Mouse (Mus musculus): ENCODE results near the gene Lamtor2. TPM values are rescaled to one million over a fixed set of nuclear protein-coding genes. Genes with fewer than 3 reads are reported as not detected.
A peak's percentile ranks its signal among the peaks of the same experiment; 100 is the strongest.

Gene Lamtor2
- total and polyA plus RNA-seq, 3 experiments = 125 to 188 TPM; not detected in 1

DNA sequence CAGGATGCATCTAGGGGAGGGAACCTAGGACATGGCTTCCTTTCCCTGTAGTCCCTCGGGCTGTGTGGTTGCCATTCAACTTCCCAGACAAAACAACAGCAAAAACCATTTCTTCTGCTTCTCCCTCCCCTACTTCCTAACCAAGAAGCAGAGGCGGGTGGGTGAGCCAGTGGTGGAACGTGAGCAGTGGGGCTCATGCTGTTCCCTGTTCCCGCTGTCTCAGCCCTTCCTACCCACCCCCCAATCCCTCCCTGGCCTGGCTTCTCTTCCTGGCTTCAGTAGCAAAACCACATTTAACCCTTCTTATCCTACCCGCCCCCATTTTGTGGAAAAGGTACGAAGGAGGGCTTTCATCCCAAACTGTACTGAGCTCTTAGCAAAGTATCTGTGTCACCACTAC, 47.8 kb downstream of the Lamtor2 start:
- no peak overlapping the region for H3K27ac ChIP-seq (ENCODE audit: control insufficient read depth, low read depth, low read length)
- no peak overlapping the region for H3K9ac ChIP-seq (ENCODE audit: control insufficient read depth, low read depth, low read length, poor library complexity, severe bottlenecking)
- TF ChIP-seq ELF1 (IDR thresholded peaks at IDR 0.05; ENCODE audit: low read depth, low read length) (no peak), GABPA (IDR thresholded peaks at IDR 0.05; ENCODE audit: low read depth, low read length) (no peak), RCOR1 (IDR thresholded peaks at IDR 0.05; ENCODE audit: low read depth, low read length) (no peak), TCF12 (IDR thresholded peaks at IDR 0.05; ENCODE audit: low read depth, low read length) (no peak), ZNF384 (IDR thresholded peaks at IDR 0.05; ENCODE audit: low read depth, low read length) (no peak)
- DNase-seq (ENCODE audit: low read depth, low spot score) = no peak
- peaks cover 9 to 51% of the 10 kb centered on the region in 2 experiments for H3K4me1 ChIP-seq (ENCODE audit: control insufficient read depth in 1 of 2, insufficient read depth in 2 of 2, low read length in 2 of 2)
- peaks cover 0 to 36% of the 10 kb centered on the region in 2 experiments; a peak in 2 of 4 replicates for H3K36me3 ChIP-seq (ENCODE audit: control insufficient read depth in 1 of 2, insufficient read depth in 2 of 2, low read length in 2 of 2)
- H3K27me3 ChIP-seq (ENCODE audit: control insufficient read depth in 1 of 2, insufficient read depth in 2 of 2, low read length in 2 of 2) = no peaks in the 10 kb centered on the region
- H3K4me3 ChIP-seq (ENCODE audit: control insufficient read depth in 1 of 2, insufficient read depth in 1 of 2, low read depth in 2 of 2, low read length in 2 of 2) = no peak overlapping the region
- peaks cover 27% of the 10 kb centered on the region for H3K79me2 ChIP-seq (ENCODE audit: control insufficient read depth, insufficient read depth, low read length, poor library complexity)
- no peaks in the 10 kb centered on the region for H3K9me3 ChIP-seq (replicated peaks; ENCODE audit: insufficient read depth, low read length)

DNA sequence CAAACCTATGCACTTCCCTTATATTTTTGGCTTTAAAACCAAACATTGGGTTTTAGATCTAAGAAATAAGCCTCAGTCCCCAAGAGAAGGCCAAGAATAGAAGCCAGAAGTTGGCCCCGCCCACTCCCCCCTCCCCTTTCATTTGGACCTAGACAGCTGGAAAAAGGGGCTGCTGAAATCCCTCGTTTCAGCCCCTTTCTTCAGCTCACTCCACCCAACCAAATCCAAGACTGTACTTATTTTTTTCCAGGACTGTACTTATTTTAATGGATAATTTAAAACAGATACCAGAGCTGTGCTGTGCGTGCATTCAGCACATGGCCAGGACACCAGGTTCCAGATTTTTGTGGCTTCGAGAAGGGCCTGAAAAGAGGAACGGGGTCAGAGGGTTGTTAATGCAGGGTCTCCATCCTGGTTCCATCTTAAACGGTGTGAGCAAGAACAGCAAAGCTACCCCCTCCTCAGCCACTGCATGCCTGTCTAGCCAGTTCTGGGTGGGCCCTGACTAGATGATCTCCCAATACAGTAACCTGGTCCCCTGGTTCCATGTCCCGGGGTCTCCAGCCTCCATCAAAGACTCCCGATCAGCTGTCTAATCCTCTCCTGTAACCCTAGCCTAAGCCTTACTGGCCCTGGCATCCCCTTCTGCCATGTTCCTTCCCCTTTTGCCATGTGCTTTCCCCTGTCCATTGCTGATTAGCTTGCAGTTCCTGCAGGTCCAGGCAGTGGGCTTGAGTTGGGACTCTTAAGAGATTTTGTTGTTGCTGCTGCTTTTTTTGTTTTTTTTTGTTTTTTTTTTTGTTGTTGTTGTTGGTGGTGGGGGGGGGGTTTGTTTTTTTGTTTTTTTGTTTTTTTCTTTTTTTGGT, 48.8 kb downstream of the Lamtor2 start:
- peaks cover 2 to 39% of the 10 kb centered on the region in 2 experiments; a peak in 3 of 4 replicates for H3K36me3 ChIP-seq (ENCODE audit: control insufficient read depth in 1 of 2, insufficient read depth in 2 of 2, low read length in 2 of 2)
- peaks cover 9 to 52% of the 10 kb centered on the region in 2 experiments for H3K4me1 ChIP-seq (ENCODE audit: control insufficient read depth in 1 of 2, insufficient read depth in 2 of 2, low read length in 2 of 2)
- DNase-seq (ENCODE audit: low read depth, low spot score) = peak; percentile 78
- H3K27me3 ChIP-seq (ENCODE audit: control insufficient read depth in 1 of 2, insufficient read depth in 2 of 2, low read length in 2 of 2) = no peaks in the 10 kb centered on the region
- peak overlapping the region; percentile 21 to 41; a peak in 3 of 4 replicates for H3K4me3 ChIP-seq (ENCODE audit: control insufficient read depth in 1 of 2, insufficient read depth in 1 of 2, low read depth in 2 of 2, low read length in 2 of 2)
- TF ChIP-seq TAL1 (IDR thresholded peaks at IDR 0.05; ENCODE audit: low read length) (peak; percentile 69), HCFC1 (IDR thresholded peaks at IDR 0.05; ENCODE audit: low read depth, low read length) (0 out of 2 replicates have a peak, but pooled peaks have one; percentile 4), KAT2A (conservative IDR thresholded peaks at IDR 0.05; ENCODE audit: low read depth, low read length) (no peak), MAX (IDR thresholded peaks at IDR 0.05; ENCODE audit: low read length) (peak; percentile 95), RCOR1 (IDR thresholded peaks at IDR 0.05; ENCODE audit: low read depth, low read length) (peak; percentile 36; the same call in 1 of the 2 replicates), MYC (IDR thresholded peaks at IDR 0.05; ENCODE audit: low read depth, low read length) (peak; percentile 97), NELFE (IDR thresholded peaks at IDR 0.05; ENCODE audit: low read depth, low read length) (peak; percentile 26; the same call in 1 of the 2 replicates), GABPA (IDR thresholded peaks at IDR 0.05; ENCODE audit: low read depth, low read length) (no peak; the same call in 1 of the 2 replicates), TCF12 (IDR thresholded peaks at IDR 0.05; ENCODE audit: low read depth, low read length) (peak; percentile 49; the same call in 1 of the 2 replicates), MYB (IDR thresholded peaks at IDR 0.05; ENCODE audit: low read depth, low read length) (no peak), MAZ (IDR thresholded peaks at IDR 0.05; ENCODE audit: low read depth, low read length) (peak; percentile 44; the same call in 1 of the 2 replicates), JUND (IDR thresholded peaks at IDR 0.05; ENCODE audit: low read depth, low read length) (0 out of 2 replicates have a peak, but pooled peaks have one; percentile 4), UBTF (IDR thresholded peaks at IDR 0.05; ENCODE audit: borderline replicate concordance, insufficient read depth, low read depth, low read length) (no peak), NRF1 (IDR thresholded peaks at IDR 0.05; ENCODE audit: insufficient read depth, low read depth, low read length, poor library complexity, severe bottlenecking) (no peak), ZNF384 (IDR thresholded peaks at IDR 0.05; ENCODE audit: low read depth, low read length) (0 out of 2 replicates have a peak, but pooled peaks have one; percentile 41), CHD1 (IDR thresholded peaks at IDR 0.05; ENCODE audit: low read depth, low read length) (0 out of 2 replicates have a peak, but pooled peaks have one; percentile 81), SIN3A (IDR thresholded peaks at IDR 0.05; ENCODE audit: low read length) (peak; percentile 67), MAFK (IDR thresholded peaks at IDR 0.05; ENCODE audit: borderline replicate concordance, low read depth, low read length) (0 out of 2 replicates have a peak, but pooled peaks have one; percentile 29), EP300 (IDR thresholded peaks at IDR 0.05; ENCODE audit: low read depth in 1 of 2, low read length in 2 of 2) (peak; percentile 49 to 53; a peak in 3 of 4 replicates), ETS1 (IDR thresholded peaks at IDR 0.05; ENCODE audit: low read depth, low read length) (peak; percentile 61), ZC3H11A (IDR thresholded peaks at IDR 0.05; ENCODE audit: low read depth, low read length) (no peak), ZMIZ1 (IDR thresholded peaks at IDR 0.05; ENCODE audit: low read depth, low read length) (no peak), MXI1 (IDR thresholded peaks at IDR 0.05; ENCODE audit: low read depth, low read length) (peak; percentile 95)
- H3K9me3 ChIP-seq (replicated peaks; ENCODE audit: insufficient read depth, low read length) = no peaks in the 10 kb centered on the region
- H3K79me2 ChIP-seq (ENCODE audit: control insufficient read depth, insufficient read depth, low read length, poor library complexity) = peaks cover 31% of the 10 kb centered on the region
- peak overlapping the region; percentile 39 for H3K9ac ChIP-seq (ENCODE audit: control insufficient read depth, low read depth, low read length, poor library complexity, severe bottlenecking)
- peak overlapping the region; percentile 65 for H3K27ac ChIP-seq (ENCODE audit: control insufficient read depth, low read depth, low read length)

Data from MEL (cell line).